9 mouse cellular contexts compared by ENCODE assay signal in the genomic region with DNA sequence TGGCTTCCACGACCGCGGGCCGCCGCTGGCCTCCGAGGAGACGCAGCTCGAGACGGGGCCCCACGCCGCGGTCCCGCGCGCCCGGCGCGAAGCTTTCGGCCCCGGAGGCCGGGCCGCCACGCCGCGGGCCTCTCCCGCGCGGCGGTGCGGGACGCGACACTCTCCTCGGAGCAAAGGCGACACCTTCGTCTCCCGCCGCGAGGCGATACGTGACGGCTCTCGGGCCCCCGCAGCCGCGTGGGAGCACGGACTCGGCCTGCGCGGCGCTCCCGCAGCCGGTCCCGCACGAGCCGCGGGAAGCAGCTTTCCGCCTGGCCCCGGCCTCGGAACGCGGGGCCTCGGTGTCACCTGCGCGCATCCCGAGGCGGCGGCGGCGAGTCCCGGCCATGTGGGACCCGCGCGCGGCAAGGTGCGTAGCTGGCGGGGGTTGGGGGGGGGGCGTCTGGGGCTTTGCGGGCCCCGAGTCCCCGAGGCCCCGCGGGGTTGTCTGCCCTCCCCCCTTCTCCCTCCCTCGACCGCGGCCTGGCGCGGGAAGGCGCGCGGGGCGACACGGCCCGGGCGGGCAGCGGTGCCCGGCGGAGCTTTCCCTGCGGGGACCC. TPM values are rescaled to one million over a fixed set of nuclear protein-coding genes. Genes with fewer than 3 reads are reported as not detected.
A peak's percentile ranks its signal among the peaks of the same experiment; 100 is the strongest.
DNase-seq lines count a peak whose midpoint lies in the region.
"Had no signal": no experiment of that assay in that cellular context is flagged by ENCODE, and none has a peak within 500 bp of the region (broad histone marks: within the 10 kb centered on the region; RNA-seq: fewer than 3 reads in every experiment).

No protein-coding gene starts in this region.

- 3% methylated on average over 91 of the region's 98 CpGs for WGBS in limb, embryonic 10.5 days

- H3K36me3 ChIP-seq in limb, embryonic 10.5 days, result no peaks in the 10 kb centered on the region

- H3K4me3 ChIP-seq in limb, embryonic 10.5 days, result peak overlapping the region; percentile 58

- peak; percentile 21 for DNase-seq in embryo, embryonic 11 days
- no peak for DNase-seq in embryo, embryonic 9.5 days (ENCODE audit: extremely low spot score)
- DNase-seq in right cerebral cortex, adult 18-20 months, result peak; percentile 38
- no peak for DNase-seq in right cerebral cortex, postnatal 4 days
- peak; percentile 51 for DNase-seq in limb, embryonic 10.5 days (ENCODE audit: low spot score)
- peak; percentile 39 to 45 for DNase-seq in right cerebral cortex, postnatal 10 days (ENCODE audit: low spot score in 2 of 2)
- DNase-seq in ovary, adult 18-20 months (ENCODE audit: low spot score), result no peak
- no peak for DNase-seq in frontal cortex, postnatal 10 days (ENCODE audit: low spot score in 2 of 2)

- 0 out of 2 replicates have a peak, but pooled peaks cover 3% of the 10 kb centered on the region for H3K9me3 ChIP-seq in limb, embryonic 10.5 days (replicated peaks)

- peak overlapping the region; percentile 61 for H3K27ac ChIP-seq in limb, embryonic 10.5 days

- H3K27me3 ChIP-seq in limb, embryonic 10.5 days (ENCODE audit: low read depth, poor library complexity, severe bottlenecking), result peaks cover 64% of the 10 kb centered on the region
- H3K27me3 ChIP-seq: CH12.LX had no signal

- H3K4me1 ChIP-seq in limb, embryonic 10.5 days, result peaks cover 19% of the 10 kb centered on the region

RNA-seq across cellular contexts. Expression of gene Trank1, which starts 0.4 kb away (rescaled TPM):
- polyA plus RNA-seq in limb, embryonic 10.5 days (2016; fragmentation: Nextera tagmentation; extraction: Ambion mirVana), result 0.04 and 0.09 TPM in 2 replicates

RNA-seq across cellular contexts. Expression of gene Epm2aip1, which starts 40.2 kb away (rescaled TPM):
- 26.1 and 35.8 TPM in 2 replicates for polyA plus RNA-seq in limb, embryonic 10.5 days (2016; fragmentation: Nextera tagmentation; extraction: Ambion mirVana)

RNA-seq across cellular contexts. Expression of gene Mlh1, which starts 40.4 kb away (rescaled TPM):
- 49.8 and 50.7 TPM in 2 replicates for polyA plus RNA-seq in limb, embryonic 10.5 days (2016; fragmentation: Nextera tagmentation; extraction: Ambion mirVana)

Comparison
In these comparisons a context has a peak if more than half of its experiments do, and no peak if none do; other contexts are left out.
1. DNase-seq: peak in embryo, embryonic 11 days (single experiment), right cerebral cortex, adult 18-20 months (single experiment), limb, embryonic 10.5 days (single experiment) and right cerebral cortex, postnatal 10 days (2 of 2); none in embryo, embryonic 9.5 days (single experiment), right cerebral cortex, postnatal 4 days (single experiment), ovary, adult 18-20 months (single experiment) and frontal cortex, postnatal 10 days (0 of 2).